Mouse (Mus musculus) liver, postnatal 0 days (tissue): ENCODE data around the gene Meox1. TPM values are rescaled to one million over a fixed set of nuclear protein-coding genes. Genes with fewer than 3 reads are reported as not detected.

Source experiments
- ATAC-seq: fragments of 200-750 bp; cut with Nextera tagmentation; 2 replicates; pipeline ENCODE4 v1.8.0; 2017; ENCODE audit warnings: mild to moderate bottlenecking, moderate library complexity
- DNase-seq: peaks from one replicate; pipeline ENCODE4 v3.0.0-alpha.2; 2016
- H3K27ac ChIP-seq: fragments of 300-500 bp; sonication (generic); 2 replicates; pipeline ENCODE4 v1.5.1; 2014; ENCODE audit warnings: antibody characterized with exemption, moderate library complexity, mild to moderate bottlenecking, low read depth
- H3K27me3 ChIP-seq: fragments of 300-500 bp; sonication (generic); 2 replicates; pipeline ENCODE4 v1.6.1; 2014; ENCODE audit warnings: low read length, control low read depth, mixed read lengths; ENCODE audit not compliant: insufficient read depth
- H3K36me3 ChIP-seq: fragments of 300-500 bp; sonication (generic); replicated peaks from 2 replicates; pipeline ENCODE4 v1.6.1; 2014; ENCODE audit warnings: mild to moderate bottlenecking, control low read depth, low read length, moderate library complexity, mixed read lengths; ENCODE audit not compliant: insufficient read depth
- H3K4me1 ChIP-seq: fragments of 300-500 bp; sonication (generic); 2 replicates; pipeline ENCODE4 v1.6.1; 2014; ENCODE audit warnings: antibody characterized with exemption, mild to moderate bottlenecking, control low read depth; ENCODE audit not compliant: insufficient read depth
- H3K4me2 ChIP-seq: fragments of 300-500 bp; sonication (generic); 2 replicates; pipeline ENCODE4 v1.6.1; 2014; ENCODE audit warnings: low read depth, mild to moderate bottlenecking, low read length, moderate library complexity, mixed read lengths
- H3K4me3 ChIP-seq: fragments of 300-500 bp; sonication (generic); 2 replicates; pipeline ENCODE4 v1.5.1; 2014; ENCODE audit warnings: low read depth, low read length
- H3K9ac ChIP-seq: fragments of 300-500 bp; sonication (generic); replicated peaks from 2 replicates; pipeline ENCODE4 v1.6.1; 2014; ENCODE audit warnings: mild to moderate bottlenecking, moderate library complexity
- H3K9me3 ChIP-seq: fragments of 300-500 bp; sonication (generic); 2 replicates; pipeline ENCODE4 v1.6.1; 2016; ENCODE audit warnings: mild to moderate bottlenecking, control low read depth, low read length, mixed read lengths
- CTCF ChIP-seq: sonication (generic); IDR thresholded peaks from 2 replicates; pipeline ENCODE4 v1.5.1; 2016; ENCODE audit warnings: antibody characterized with exemption, low read depth
- EP300 ChIP-seq: IDR thresholded peaks from 2 replicates; pipeline ENCODE4 v1.6.1; 2016; ENCODE audit warnings: antibody characterized with exemption, low read depth, mild to moderate bottlenecking
- WGBS: fragments of 180-500 bp; shearing (Covaris S2); extraction: QIAGEN DNeasy Blood & Tissue Kit; methylation state at CpG from one replicate; pipeline ENCODE4 v1.1.7; 2014; ENCODE audit not compliant: insufficient replicate concordance; 5-methylcytosine and 5-hydroxymethylcytosine counted together
- polyA plus RNA-seq: library from polyadenylated mRNA; unstranded; fragments of >200 nt; fragmentation: Nextera tagmentation; extraction: Ambion mirVana; gene quantifications from 2 replicates; pipeline ENCODE4 v1.2.1, GENCODE M21; 2015

The Meox1 gene
- polyA plus RNA-seq, 1 experiment from 2014 or later, result 0.05 TPM

DNA sequence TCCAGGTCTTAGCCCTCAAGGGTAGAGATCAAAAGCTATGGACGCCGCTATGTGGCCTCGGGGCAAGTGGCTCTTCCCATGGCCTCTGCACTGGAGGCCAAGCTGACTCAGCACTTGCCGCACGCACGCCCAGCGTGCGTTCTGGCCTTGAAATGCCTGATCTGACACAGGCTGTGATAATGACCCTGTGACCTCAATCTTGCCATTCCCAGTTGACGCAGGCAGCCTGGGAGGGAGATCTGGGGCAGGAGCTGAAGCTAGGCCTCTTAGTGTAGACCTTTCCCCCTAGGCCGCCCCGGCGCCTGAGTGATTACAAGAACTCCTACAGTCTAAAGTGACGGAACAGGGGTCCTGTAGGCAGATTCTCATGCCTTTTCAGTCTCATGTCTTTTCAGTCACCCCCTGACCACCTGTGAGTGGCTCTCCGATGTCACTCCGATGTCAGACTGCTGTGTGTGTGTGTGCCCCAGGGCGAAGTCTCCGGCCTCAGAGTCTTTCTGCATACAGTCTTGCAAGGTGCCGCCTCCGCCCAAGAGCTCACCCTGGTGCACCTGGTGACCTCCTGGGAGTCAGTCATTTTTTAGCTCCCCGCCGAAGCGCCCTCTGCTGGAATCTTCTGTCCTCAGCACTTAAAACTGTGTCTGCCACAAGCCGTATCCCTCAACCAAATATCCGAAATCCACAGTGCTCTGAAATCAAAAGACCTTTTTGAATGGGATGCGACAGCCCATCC lies 34.0 kb upstream of the Meox1 start:
- WGBS, result 43% methylated on average over 25 of the region's 25 CpGs
- DNase-seq (peak; percentile 59), ATAC-seq (peak; percentile 68; the same call in 1 of the 2 replicates)
- H3K9me3 ChIP-seq, result no peaks in the 10 kb centered on the region
- no peak overlapping the region for H3K27ac ChIP-seq
- H3K4me1 ChIP-seq, result no peaks in the 10 kb centered on the region
- no peak overlapping the region for H3K4me2 ChIP-seq
- no peaks in the 10 kb centered on the region; the same call in 1 of the 2 replicates for H3K27me3 ChIP-seq
- no peaks in the 10 kb centered on the region for H3K36me3 ChIP-seq
- no peak overlapping the region for H3K9ac ChIP-seq
- no peak overlapping the region for H3K4me3 ChIP-seq
- TF ChIP-seq CTCF (peak; percentile 59), EP300 (no peak)

GRCm38 (mm10) chr11:101926951-101927589 lies 32.9 kb upstream of the Meox1 start:
- Histone ChIP-seq H3K9ac (no peak overlapping the region), H3K9me3 (no peaks in the 10 kb centered on the region), H3K36me3 (no peaks in the 10 kb centered on the region), H3K4me1 (no peaks in the 10 kb centered on the region), H3K27ac (no peak overlapping the region), H3K4me3 (no peak overlapping the region), H3K27me3 (no peaks in the 10 kb centered on the region), H3K4me2 (no peak overlapping the region)
- DNase-seq (no peak), ATAC-seq (no peak)
- no peak for TF ChIP-seq EP300
- TF ChIP-seq CTCF, result no peak
- WGBS, result 82% methylated on average over 10 of the region's 10 CpGs

GRCm38 (mm10) chr11:101925636-101926035 lies 31.5 kb upstream of the Meox1 start:
- Histone ChIP-seq H3K4me2 (no peak overlapping the region), H3K9me3 (no peaks in the 10 kb centered on the region), H3K4me3 (no peak overlapping the region), H3K9ac (no peak overlapping the region), H3K27me3 (no peaks in the 10 kb centered on the region), H3K27ac (no peak overlapping the region), H3K36me3 (no peaks in the 10 kb centered on the region), H3K4me1 (no peaks in the 10 kb centered on the region)
- no peak for TF ChIP-seq EP300
- TF ChIP-seq CTCF, result no peak
- 70% methylated on average over 6 of the region's 6 CpGs for WGBS
- DNase-seq (no peak), ATAC-seq (no peak)

- Histone ChIP-seq H3K27me3 (peaks cover under 1% of the 10 kb centered on the region; the same call in 1 of the 2 replicates), H3K27ac (no peak overlapping the region), H3K9ac (no peak overlapping the region), H3K4me1 (no peaks in the 10 kb centered on the region), H3K4me2 (no peak overlapping the region), H3K9me3 (no peaks in the 10 kb centered on the region), H3K36me3 (no peaks in the 10 kb centered on the region), H3K4me3 (no peak overlapping the region)
- no peak for TF ChIP-seq EP300
- TF ChIP-seq CTCF, result no peak
- no peak for DNase-seq
- 50% methylated on average over 17 of the region's 19 CpGs for WGBS
- ATAC-seq, result no peak
Measured at GRCm38 (mm10) chr11:101924441-101924976, 30.3 kb upstream of the Meox1 start.

GRCm38 (mm10) chr11:101923988-101924387 lies 29.8 kb upstream of the Meox1 start:
- no peak overlapping the region for H3K4me2 ChIP-seq
- no peak overlapping the region for H3K9ac ChIP-seq
- H3K4me1 ChIP-seq, result no peaks in the 10 kb centered on the region
- 77% methylated on average over 6 of the region's 6 CpGs for whole genome bisulfite sequencing
- no peaks in the 10 kb centered on the region for H3K9me3 ChIP-seq
- H3K36me3 ChIP-seq, result no peaks in the 10 kb centered on the region
- peaks cover 6% of the 10 kb centered on the region; the same call in 1 of the 2 replicates for H3K27me3 ChIP-seq
- no peak for DNase-seq
- no peak for ATAC-seq
- no peak overlapping the region for H3K27ac ChIP-seq
- no peak overlapping the region for H3K4me3 ChIP-seq
- TF ChIP-seq EP300 (no peak), CTCF (no peak)

DNA sequence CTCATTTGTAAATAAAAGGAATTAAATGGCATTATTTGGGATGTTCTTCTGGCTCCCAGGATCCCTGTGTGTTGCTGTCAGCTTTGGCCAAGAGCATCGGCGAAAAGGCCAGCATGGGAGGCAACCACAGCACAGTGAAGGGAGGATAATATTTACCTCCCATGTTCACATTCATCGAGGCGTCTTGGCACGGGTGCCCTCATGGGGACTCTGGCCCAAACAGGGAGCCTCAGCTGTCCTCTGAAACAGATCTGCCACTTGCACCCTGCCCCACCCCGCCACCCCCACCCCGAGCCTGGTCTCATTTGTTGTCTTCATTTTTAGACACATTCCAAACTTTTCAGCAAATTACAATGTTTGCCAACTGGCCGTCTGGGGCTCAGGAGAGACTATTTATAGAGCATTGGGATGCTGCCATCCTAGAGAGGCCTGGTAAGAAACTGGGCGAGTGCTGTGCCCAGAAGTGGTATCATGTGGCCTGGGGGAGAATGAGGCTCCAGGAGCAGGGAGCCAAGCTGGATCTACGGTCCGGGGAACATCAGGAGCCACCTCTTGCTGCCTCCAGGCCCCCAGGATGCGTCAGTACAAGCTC lies 27.3 kb upstream of the Meox1 start:
- no peak overlapping the region for H3K27ac ChIP-seq
- no peak for TF ChIP-seq CTCF
- TF ChIP-seq EP300, result no peak
- no peak overlapping the region for H3K4me3 ChIP-seq
- no peak for ATAC-seq
- H3K4me1 ChIP-seq, result no peaks in the 10 kb centered on the region
- no peak overlapping the region for H3K9ac ChIP-seq
- DNase-seq, result no peak
- H3K4me2 ChIP-seq, result no peak overlapping the region
- peaks cover 6% of the 10 kb centered on the region; the same call in 1 of the 2 replicates for H3K27me3 ChIP-seq
- 72% methylated on average over 12 of the region's 12 CpGs for WGBS
- H3K36me3 ChIP-seq, result no peaks in the 10 kb centered on the region
- H3K9me3 ChIP-seq, result no peaks in the 10 kb centered on the region
